In the genomic region with DNA sequence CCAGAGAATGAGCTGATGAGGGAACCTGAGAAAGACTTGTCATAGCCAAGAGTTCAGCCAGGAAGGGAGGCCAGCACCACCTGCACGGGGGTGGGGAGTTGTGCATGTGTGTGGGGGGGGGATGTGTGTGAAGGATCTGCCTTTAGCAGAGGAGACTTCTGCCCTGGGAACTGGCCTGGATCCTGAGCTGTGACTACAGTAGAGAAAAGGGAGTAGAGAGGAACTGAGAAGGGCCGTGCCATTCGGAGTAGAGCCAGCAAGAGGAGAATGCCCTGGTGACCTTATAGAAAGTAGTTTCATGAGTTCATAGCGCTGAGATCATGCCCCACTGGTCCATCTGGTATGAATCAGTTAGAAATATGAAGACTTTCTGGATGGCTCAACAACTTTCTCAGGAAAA, we compare ENCODE assay signal across 23 mouse cellular contexts.
DNase-seq lines count a peak whose midpoint lies in the region; ATAC-seq lines count a peak whose summit lies in the region.
"Had no signal": no experiment of that assay in that cellular context is flagged by ENCODE, and none has a peak within 500 bp of the region (broad histone marks: within the 10 kb centered on the region; RNA-seq: fewer than 3 reads in every experiment).

No protein-coding gene starts in this region.

- H3K36me3 ChIP-seq in embryonic facial prominence, embryonic 15.5 days, result no peaks in the 10 kb centered on the region
- H3K36me3 ChIP-seq in macrophage (ENCODE audit: inconsistent target), result 0 out of 2 replicates have a peak, but pooled peaks cover 13% of the 10 kb centered on the region
- H3K36me3 ChIP-seq in forebrain, embryonic 14.5 days (ENCODE audit: control insufficient read depth, insufficient read depth, low read length), result no peaks in the 10 kb centered on the region
- H3K36me3 ChIP-seq: embryonic facial prominence, embryonic 13.5 days; forebrain, embryonic 15.5 days; heart, embryonic 13.5 days; hindbrain, embryonic 13.5 days; limb, embryonic 15.5 days; midbrain, embryonic 10.5 days had no signal

- 57% methylated on average over 4 of the region's 4 CpGs for WGBS in embryonic facial prominence, embryonic 15.5 days
- 53% methylated on average over 4 of the region's 4 CpGs for WGBS in macrophage (ENCODE audit: missing documents)
- 87% methylated on average over 4 of the region's 4 CpGs for WGBS in forebrain, embryonic 14.5 days

- H3K4me2 ChIP-seq in embryonic facial prominence, embryonic 15.5 days (replicated peaks), result no peak overlapping the region
- no peak overlapping the region for H3K4me2 ChIP-seq in forebrain, embryonic 14.5 days (ENCODE audit: low read length)
- H3K4me2 ChIP-seq: embryonic facial prominence, embryonic 13.5 days; forebrain, embryonic 15.5 days; heart, embryonic 13.5 days; hindbrain, embryonic 13.5 days; limb, embryonic 15.5 days; lung, embryonic 14.5 days had no signal

- no peaks in the 10 kb centered on the region for H3K9me3 ChIP-seq in embryonic facial prominence, embryonic 15.5 days (replicated peaks)
- H3K9me3 ChIP-seq in forebrain, embryonic 14.5 days (replicated peaks; ENCODE audit: control insufficient read depth, low read length), result no peaks in the 10 kb centered on the region
- H3K9me3 ChIP-seq: embryonic facial prominence, embryonic 13.5 days; forebrain, embryonic 15.5 days; heart, embryonic 13.5 days; hindbrain, embryonic 13.5 days; limb, embryonic 15.5 days; midbrain, embryonic 10.5 days had no signal

- H3K4me3 ChIP-seq in embryonic facial prominence, embryonic 15.5 days (replicated peaks), result no peak overlapping the region
- H3K4me3 ChIP-seq in macrophage (ENCODE audit: inconsistent target), result no peak overlapping the region
- no peak overlapping the region for H3K4me3 ChIP-seq in forebrain, embryonic 14.5 days (ENCODE audit: low read depth, low read length)
- H3K4me3 ChIP-seq: embryonic facial prominence, embryonic 13.5 days; forebrain, embryonic 15.5 days; heart, adult 2 months; heart, embryonic 13.5 days; hindbrain, embryonic 13.5 days; limb, embryonic 15.5 days; midbrain, embryonic 10.5 days had no signal

- H3K9ac ChIP-seq in embryonic facial prominence, embryonic 15.5 days, result no peak overlapping the region
- no peak overlapping the region for H3K9ac ChIP-seq in forebrain, embryonic 14.5 days (ENCODE audit: low read length)
- H3K9ac ChIP-seq: embryonic facial prominence, embryonic 13.5 days; forebrain, embryonic 15.5 days; hindbrain, embryonic 13.5 days; limb, embryonic 15.5 days; liver, embryonic 14.5 days; lung, embryonic 14.5 days had no signal

- DNase-seq in gastrocnemius, adult 18-20 months (ENCODE audit: low spot score), result peak; percentile 52
- DNase-seq in gastrocnemius, postnatal 10 days, result no peak
- peak; percentile 12 for DNase-seq in A20 (ENCODE audit: low read depth, low spot score)
- no peak for DNase-seq in forebrain, embryonic 14.5 days (ENCODE audit: low spot score)
- no peak for DNase-seq in adrenal gland, postnatal 14 days
- DNase-seq: adrenal gland, postnatal 25 days; heart, adult 2 months; heart, postnatal 14 days; kidney, adult 11 months; kidney, postnatal 4 days; lung, embryonic 14.5 days; right cerebral cortex, postnatal 14 days; spleen, adult 18-20 months had no signal

- H3K79me2 ChIP-seq in macrophage (ENCODE audit: inconsistent target), result no peaks in the 10 kb centered on the region

- H3K27me3 ChIP-seq in embryonic facial prominence, embryonic 15.5 days, result no peaks in the 10 kb centered on the region
- no peaks in the 10 kb centered on the region for H3K27me3 ChIP-seq in forebrain, embryonic 14.5 days (replicated peaks; ENCODE audit: control insufficient read depth, insufficient read depth, low read length)
- H3K27me3 ChIP-seq: embryonic facial prominence, embryonic 13.5 days; forebrain, embryonic 15.5 days; heart, embryonic 13.5 days; hindbrain, embryonic 13.5 days; limb, embryonic 15.5 days had no signal

- H3K4me1 ChIP-seq in embryonic facial prominence, embryonic 15.5 days, result peaks cover 14% of the 10 kb centered on the region
- no peaks in the 10 kb centered on the region for H3K4me1 ChIP-seq in forebrain, embryonic 14.5 days (ENCODE audit: control insufficient read depth, insufficient read depth, low read length)
- H3K4me1 ChIP-seq: limb, embryonic 15.5 days had no signal

- H3K27ac ChIP-seq in embryonic facial prominence, embryonic 15.5 days (replicated peaks), result peak overlapping the region; percentile 40
- H3K27ac ChIP-seq in macrophage, result peak overlapping the region; percentile 41; the same call in 1 of the 2 replicates
- H3K27ac ChIP-seq in forebrain, embryonic 14.5 days (ENCODE audit: low read depth, low read length), result no peak overlapping the region
- H3K27ac ChIP-seq: forebrain, embryonic 15.5 days; hindbrain, embryonic 13.5 days; limb, embryonic 15.5 days; liver, embryonic 14.5 days; midbrain, embryonic 10.5 days had no signal

- 0 out of 2 replicates have a peak, but pooled peaks have one; percentile 40 for ATAC-seq in embryonic facial prominence, embryonic 15.5 days (ENCODE audit: insufficient number of reproducible peaks, low FRiP score, low TSS enrichment, low read depth)
- ATAC-seq in monocyte, adult 5-6 weeks (replicated peaks; ENCODE audit: insufficient number of reproducible peaks, low FRiP score, low TSS enrichment, poor library complexity, severe bottlenecking), result no peak
- ATAC-seq in forebrain, embryonic 14.5 days, result no peak

Comparison
In these comparisons a context has a peak if more than half of its experiments do, and no peak if none do; other contexts are left out.
1. DNase-seq: peak in gastrocnemius, adult 18-20 months (single experiment) and A20 (single experiment); none in gastrocnemius, postnatal 10 days (single experiment), forebrain, embryonic 14.5 days (single experiment) and adrenal gland, postnatal 14 days (single experiment).